Mouse (Mus musculus): ENCODE results near the gene Gm20696. TPM values are rescaled to one million over a fixed set of nuclear protein-coding genes. Genes with fewer than 3 reads are reported as not detected.

Gm20696 gene
- total and polyA plus RNA-seq, 3 experiments, result 0.59 TPM; not detected in 2

DNA sequence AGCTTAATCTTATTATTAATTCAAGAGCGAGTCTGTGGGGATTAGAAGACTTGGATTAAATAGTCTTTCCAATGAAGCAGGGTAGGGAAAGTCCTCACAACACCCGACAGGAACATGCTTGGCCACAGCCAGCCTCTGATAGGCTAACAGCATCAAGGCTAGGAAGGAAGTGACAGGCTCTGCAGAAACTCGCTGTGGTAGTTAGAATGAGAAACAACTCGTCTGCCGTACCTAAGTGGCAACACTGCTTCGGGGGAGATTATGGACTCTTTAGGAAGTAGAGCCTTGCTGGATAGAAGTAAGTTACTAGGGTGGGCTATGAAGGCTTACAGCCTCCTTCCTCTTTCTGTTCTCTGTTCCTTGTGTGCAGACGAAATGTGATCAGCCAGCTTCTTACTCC, 11.1 kb downstream of the Gm20696 start:
- H3K4me3 ChIP-seq (replicated peaks in 1 of 3; ENCODE audit: low read depth in 2 of 3, low read length in 2 of 3, poor library complexity in 1 of 3), result peak overlapping the region; percentile 43 to 63 (median 51)
- DNase-seq (ENCODE audit: extremely low read depth), result peak; percentile 64
- H3K79me2 ChIP-seq (replicated peaks; ENCODE audit: control insufficient read depth, extremely low read depth, insufficient read depth, poor library complexity, severe bottlenecking), result no peaks in the 10 kb centered on the region; the same call in 1 of the 2 replicates
- H3K27me3 ChIP-seq (replicated peaks), result no peaks in the 10 kb centered on the region
- no peak overlapping the region for H3K27ac ChIP-seq (ENCODE audit: insufficient read depth, low read depth)
- peaks cover 7 to 59% of the 10 kb centered on the region in 2 experiments; a peak in 3 of 4 replicates for H3K4me1 ChIP-seq (ENCODE audit: control insufficient read depth in 1 of 2, insufficient read depth in 2 of 2)
- H3K4me2 ChIP-seq (ENCODE audit: insufficient read depth, low read depth, poor library complexity, severe bottlenecking), result peak overlapping the region; percentile 72
- dilution Hi-C loops (cut with MboI; ENCODE audit: extremely low pct_ligation_motif_present, extremely low pct_unique_long_range_greater_than_20kb, low sequenced_read_pairs) (no loop called here), in situ Hi-C loops (cut with MboI; ENCODE audit: low pct_ligation_motif_present, low pct_unique_long_range_greater_than_20kb, low sequenced_read_pairs) (loop anchor here (25.0 kb wide), 1 partner anchor 132 kb away; no protein-coding TSS in a partner anchor)
- H3K9ac ChIP-seq (ENCODE audit: insufficient read depth, low read depth), result peak overlapping the region; percentile 19; the same call in 1 of the 2 replicates
- H3K9me3 ChIP-seq (replicated peaks; ENCODE audit: low read length), result no peaks in the 10 kb centered on the region
- no peak for TF ChIP-seq BHLHE40 (IDR thresholded peaks at IDR 0.05; ENCODE audit: low read depth, low read length)
- no peak for TF ChIP-seq RCOR1 (conservative IDR thresholded peaks at IDR 0.05; ENCODE audit: low read depth, low read length)
- peak; percentile 37; the same call in 1 of the 2 replicates for TF ChIP-seq IRF4 (IDR thresholded peaks at IDR 0.05; ENCODE audit: low read depth, low read length)
- peak; percentile 61 for TF ChIP-seq ELF1 (IDR thresholded peaks at IDR 0.05; ENCODE audit: low read depth, low read length)
- no peak for TF ChIP-seq ZMIZ1 (IDR thresholded peaks at IDR 0.05; ENCODE audit: low read depth, low read length)
- peak; percentile 50 for TF ChIP-seq POLR2A (IDR thresholded peaks at IDR 0.05; ENCODE audit: low read depth, low read length)
- TF ChIP-seq TBP (conservative IDR thresholded peaks at IDR 0.05; ENCODE audit: low read depth, low read length), result peak; percentile 62; the same call in 1 of the 2 replicates
- no peak for TF ChIP-seq ZNF384 (IDR thresholded peaks at IDR 0.05; ENCODE audit: low read depth, low read length)
- no peak for TF ChIP-seq HCFC1 (IDR thresholded peaks at IDR 0.05; ENCODE audit: low read depth, low read length)
- no peak for TF ChIP-seq SMC3 (IDR thresholded peaks at IDR 0.05; ENCODE audit: low read depth, low read length)
- 0 out of 2 replicates have a peak, but pooled peaks have one; percentile 23 for TF ChIP-seq TCF12 (IDR thresholded peaks at IDR 0.05; ENCODE audit: low read depth, low read length)
- H3K36me3 ChIP-seq (replicated peaks in 1 of 2; ENCODE audit: control insufficient read depth in 1 of 2, insufficient read depth in 1 of 2, low read length in 1 of 2), result peaks cover 0 to 31% of the 10 kb centered on the region in 2 experiments

DNA sequence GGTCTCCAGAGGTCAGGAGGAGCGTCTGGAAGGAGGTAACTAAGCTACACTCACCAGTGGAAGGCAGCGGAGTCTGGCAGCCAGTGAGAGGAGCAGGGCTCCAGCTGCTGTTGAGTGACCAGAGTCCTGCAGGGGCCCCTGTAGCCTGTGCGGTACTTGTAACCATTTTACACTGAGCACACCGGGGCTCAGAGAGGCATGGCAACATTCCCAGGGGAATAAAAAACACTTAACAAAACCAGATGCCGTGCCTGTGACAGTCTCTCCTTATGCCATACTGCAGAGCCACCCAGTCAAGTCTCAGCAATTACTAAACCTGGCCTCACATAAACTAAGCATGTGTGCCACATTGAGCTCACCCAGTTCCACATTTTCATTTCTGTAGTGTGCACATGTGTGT, 12.3 kb downstream of the Gm20696 start:
- H3K9me3 ChIP-seq (replicated peaks; ENCODE audit: low read length), result no peaks in the 10 kb centered on the region
- no peak overlapping the region for H3K4me2 ChIP-seq (ENCODE audit: insufficient read depth, low read depth, poor library complexity, severe bottlenecking)
- no peak overlapping the region for H3K4me3 ChIP-seq (replicated peaks in 1 of 3; ENCODE audit: low read depth in 2 of 3, low read length in 2 of 3, poor library complexity in 1 of 3)
- H3K9ac ChIP-seq (ENCODE audit: insufficient read depth, low read depth), result no peak overlapping the region
- no peak for TF ChIP-seq ZKSCAN1 (IDR thresholded peaks at IDR 0.05; ENCODE audit: borderline replicate concordance, low read depth, low read length)
- no peak for TF ChIP-seq RAD21 (IDR thresholded peaks at IDR 0.05; ENCODE audit: low read depth, low read length)
- no peak for TF ChIP-seq E2F4 (IDR thresholded peaks at IDR 0.05; ENCODE audit: insufficient replicate concordance, low read depth, low read length)
- no peak for TF ChIP-seq KAT2A (IDR thresholded peaks at IDR 0.05; ENCODE audit: insufficient replicate concordance, low read length)
- no peak for TF ChIP-seq CHD1 (IDR thresholded peaks at IDR 0.05; ENCODE audit: low read depth, low read length)
- H3K27ac ChIP-seq (ENCODE audit: insufficient read depth, low read depth), result no peak overlapping the region
- H3K79me2 ChIP-seq (replicated peaks; ENCODE audit: control insufficient read depth, extremely low read depth, insufficient read depth, poor library complexity, severe bottlenecking), result no peaks in the 10 kb centered on the region; the same call in 1 of the 2 replicates
- no peaks in the 10 kb centered on the region for H3K27me3 ChIP-seq (replicated peaks)
- dilution Hi-C loops (cut with MboI; ENCODE audit: extremely low pct_ligation_motif_present, extremely low pct_unique_long_range_greater_than_20kb, low sequenced_read_pairs) (no loop called here), in situ Hi-C loops (cut with MboI; ENCODE audit: low pct_ligation_motif_present, low pct_unique_long_range_greater_than_20kb, low sequenced_read_pairs) (loop anchor here (25.0 kb wide), 1 partner anchor 133 kb away; no protein-coding TSS in a partner anchor)
- peaks cover 0 to 34% of the 10 kb centered on the region in 2 experiments for H3K36me3 ChIP-seq (replicated peaks in 1 of 2; ENCODE audit: control insufficient read depth in 1 of 2, insufficient read depth in 1 of 2, low read length in 1 of 2)
- DNase-seq (ENCODE audit: extremely low read depth), result no peak
- peaks cover 7 to 68% of the 10 kb centered on the region in 2 experiments; a peak in 3 of 4 replicates for H3K4me1 ChIP-seq (ENCODE audit: control insufficient read depth in 1 of 2, insufficient read depth in 2 of 2)
